Mouse (Mus musculus) hindbrain, embryonic 14.5 days (tissue): ENCODE measurements around the gene Pdgfc. TPM values are rescaled to one million over a fixed set of nuclear protein-coding genes. Genes with fewer than 3 reads are reported as not detected.

Source experiments
- ATAC-seq: fragments of 200-750 bp; cut with Nextera tagmentation; 2 replicates; pipeline ENCODE4 v1.8.0; 2017; ENCODE audit warnings: moderate number of reproducible peaks, mild to moderate bottlenecking, moderate TSS enrichment, moderate library complexity; ENCODE audit not compliant: low FRiP score
- DNase-seq: peaks from one replicate; pipeline ENCODE4 v3.0.0-alpha.2; 2015; ENCODE audit warnings: low spot score
- H3K27ac ChIP-seq: fragments of 300-500 bp; sonication (generic); 2 replicates; pipeline ENCODE4 v1.5.1; 2014; ENCODE audit warnings: mild to moderate bottlenecking, moderate library complexity
- H3K27me3 ChIP-seq: fragments of 300-500 bp; sonication (generic); 2 replicates; pipeline ENCODE4 v1.6.1; 2014; ENCODE audit warnings: mild to moderate bottlenecking, low read length, mixed read lengths; ENCODE audit not compliant: control insufficient read depth, insufficient read depth
- H3K36me3 ChIP-seq: fragments of 300-500 bp; sonication (generic); replicated peaks from 2 replicates; pipeline ENCODE4 v1.6.1; 2014; ENCODE audit not compliant: control insufficient read depth, insufficient read depth
- H3K4me1 ChIP-seq: fragments of 300-500 bp; sonication (generic); replicated peaks from 2 replicates; pipeline ENCODE4 v1.6.1; 2014; ENCODE audit warnings: antibody characterized with exemption, low read length, mixed read lengths; ENCODE audit not compliant: control insufficient read depth, insufficient read depth
- H3K4me2 ChIP-seq: fragments of 300-500 bp; sonication (generic); replicated peaks from 2 replicates; pipeline ENCODE4 v1.6.1; 2014; ENCODE audit warnings: mild to moderate bottlenecking, moderate library complexity
- H3K4me3 ChIP-seq: fragments of 300-500 bp; sonication (generic); replicated peaks from 2 replicates; pipeline ENCODE4 v1.5.1; 2014; ENCODE audit warnings: mild to moderate bottlenecking, low read length
- H3K9ac ChIP-seq: fragments of 300-500 bp; sonication (generic); 2 replicates; pipeline ENCODE4 v1.6.1; 2014
- H3K9me3 ChIP-seq: fragments of 300-500 bp; sonication (generic); 2 replicates; pipeline ENCODE4 v1.6.1; 2016; ENCODE audit warnings: low read length; ENCODE audit not compliant: control insufficient read depth
- WGBS: fragments of 180-500 bp; shearing (Covaris S2); extraction: QIAGEN DNeasy Blood & Tissue Kit; methylation state at CpG from one replicate; pipeline ENCODE4 v1.1.7; 2014; 5-methylcytosine and 5-hydroxymethylcytosine counted together
- polyA plus RNA-seq: library from polyadenylated mRNA; unstranded; fragments of >200 nt; fragmentation: Nextera tagmentation; extraction: Ambion mirVana; gene quantifications from 2 replicates; pipeline ENCODE4 v1.2.1, GENCODE M21; 2014

The Pdgfc gene
- polyA plus RNA-seq, 1 experiment from 2014 or later = 6.5 TPM

DNA sequence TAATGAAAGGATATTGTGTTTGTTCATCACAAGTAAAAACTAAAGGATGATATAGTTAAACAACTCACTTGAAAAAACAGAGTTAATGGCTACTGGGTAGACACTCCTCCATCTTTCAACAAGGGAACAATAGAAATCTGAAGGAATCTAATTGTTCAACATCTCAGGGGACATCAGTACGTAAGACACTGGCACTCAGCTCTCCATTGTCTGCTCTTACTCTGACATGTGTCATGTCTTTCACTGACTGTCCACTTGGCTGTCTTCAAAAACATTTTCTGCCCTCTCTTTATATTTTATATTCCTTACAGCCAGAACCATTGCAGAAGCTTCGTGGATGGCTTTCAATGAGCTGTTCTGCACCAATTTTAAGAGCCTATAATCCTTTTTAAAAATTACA lies 172.0 kb downstream of the Pdgfc start:
- H3K36me3 ChIP-seq = no peaks in the 10 kb centered on the region
- no peak overlapping the region for H3K27ac ChIP-seq
- no peak overlapping the region for H3K4me3 ChIP-seq
- no peak for ATAC-seq
- no peaks in the 10 kb centered on the region for H3K9me3 ChIP-seq
- WGBS = 27% methylated on average over 2 of the region's 2 CpGs
- no peak overlapping the region for H3K4me2 ChIP-seq
- no peaks in the 10 kb centered on the region for H3K27me3 ChIP-seq
- H3K4me1 ChIP-seq = no peaks in the 10 kb centered on the region
- H3K9ac ChIP-seq = no peak overlapping the region
- no peak for DNase-seq

GRCm38 (mm10) chr3:81211147-81211546 lies 174.9 kb downstream of the Pdgfc start:
- H3K4me1 ChIP-seq = no peaks in the 10 kb centered on the region
- H3K4me2 ChIP-seq = no peak overlapping the region
- DNase-seq (no peak), ATAC-seq (no peak)
- H3K27me3 ChIP-seq = no peaks in the 10 kb centered on the region
- H3K27ac ChIP-seq = no peak overlapping the region
- H3K9me3 ChIP-seq = no peaks in the 10 kb centered on the region
- H3K4me3 ChIP-seq = no peak overlapping the region
- 88% methylated on average over 3 of the region's 3 CpGs for WGBS
- no peaks in the 10 kb centered on the region for H3K36me3 ChIP-seq
- no peak overlapping the region for H3K9ac ChIP-seq

DNA sequence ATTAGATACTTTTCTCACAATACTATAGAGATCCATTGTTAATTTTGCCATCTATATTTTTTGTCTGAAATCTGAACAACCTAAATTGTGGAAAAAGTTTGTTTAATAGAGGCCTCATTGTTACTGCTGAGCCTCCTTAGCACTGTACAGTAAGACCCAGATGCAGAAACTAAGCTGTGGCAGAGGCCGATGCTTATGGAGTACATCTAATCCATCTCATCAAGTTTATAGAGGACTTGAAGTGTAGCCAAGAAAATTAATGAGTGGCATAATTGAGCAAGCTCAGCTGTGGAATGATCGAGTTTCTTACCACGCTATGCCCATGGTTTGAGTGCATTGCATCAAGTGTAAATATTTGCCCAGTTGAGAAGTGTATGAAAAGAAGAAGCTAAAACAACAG lies 175.4 kb downstream of the Pdgfc start:
- DNase-seq = no peak
- Histone ChIP-seq H3K9me3 (no peaks in the 10 kb centered on the region), H3K4me2 (no peak overlapping the region), H3K9ac (no peak overlapping the region), H3K4me3 (no peak overlapping the region), H3K27me3 (no peaks in the 10 kb centered on the region), H3K27ac (no peak overlapping the region), H3K36me3 (no peaks in the 10 kb centered on the region), H3K4me1 (no peaks in the 10 kb centered on the region)
- ATAC-seq = peak; percentile 55; the same call in 1 of the 2 replicates
- 63% methylated on average over 3 of the region's 3 CpGs for WGBS

DNA sequence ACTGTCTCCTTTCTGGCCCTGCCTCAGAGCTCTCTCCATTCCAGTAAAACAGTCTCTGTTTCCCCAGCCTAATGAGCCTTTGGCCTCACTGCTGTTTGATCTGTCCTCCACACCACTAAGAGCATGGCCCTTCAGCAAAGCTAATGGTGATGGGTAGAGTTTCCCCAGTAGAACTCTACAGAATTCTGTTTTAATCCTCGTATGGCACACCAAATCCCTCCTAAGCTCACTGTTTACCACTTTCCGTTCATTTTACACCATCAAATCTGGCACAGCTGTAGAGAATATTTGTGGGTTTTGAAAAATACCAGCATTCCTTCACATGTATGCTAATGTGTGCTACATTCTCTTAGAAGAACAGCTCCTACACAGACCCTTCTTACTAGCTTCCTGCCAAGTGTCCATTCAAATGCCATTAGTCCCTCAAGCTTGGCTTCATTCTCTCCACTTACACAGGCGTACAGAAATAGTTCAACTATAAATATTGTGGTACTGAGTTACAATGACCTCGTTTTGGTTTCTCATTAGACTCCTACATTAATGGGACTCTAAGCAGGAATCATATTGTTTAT lies 179.4 kb downstream of the Pdgfc start:
- no peak overlapping the region for H3K27ac ChIP-seq
- H3K9ac ChIP-seq = no peak overlapping the region
- no peak overlapping the region for H3K4me2 ChIP-seq
- no peaks in the 10 kb centered on the region for H3K36me3 ChIP-seq
- no peak for DNase-seq
- H3K4me1 ChIP-seq = no peaks in the 10 kb centered on the region
- no peak overlapping the region for H3K4me3 ChIP-seq
- ATAC-seq = no peak
- H3K9me3 ChIP-seq = no peaks in the 10 kb centered on the region
- no peaks in the 10 kb centered on the region for H3K27me3 ChIP-seq
- WGBS = 76% methylated on average over 4 of the region's 4 CpGs

DNA sequence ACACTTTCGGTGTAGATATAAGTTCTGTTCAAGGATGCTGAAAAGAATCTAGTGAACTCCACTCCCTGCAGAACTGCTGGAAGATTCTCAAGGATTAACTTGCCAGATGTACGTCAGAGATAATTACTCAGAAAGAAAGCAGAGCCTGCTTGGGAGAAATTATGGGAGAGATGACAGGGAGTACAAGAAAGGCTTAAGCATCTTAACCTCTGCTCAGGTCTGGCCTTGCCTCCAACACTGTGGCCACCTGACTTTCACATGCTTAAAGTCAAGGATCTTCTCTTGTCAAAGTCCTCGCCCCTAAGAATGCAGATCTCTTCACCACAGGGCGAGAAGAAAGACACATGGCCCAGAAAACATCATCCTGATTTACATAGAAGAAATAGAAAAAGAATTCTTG lies 185.5 kb downstream of the Pdgfc start:
- H3K4me3 ChIP-seq = no peak overlapping the region
- H3K27ac ChIP-seq = no peak overlapping the region
- H3K4me1 ChIP-seq = no peaks in the 10 kb centered on the region
- H3K9me3 ChIP-seq = no peaks in the 10 kb centered on the region
- 81% methylated on average over 4 of the region's 4 CpGs for WGBS
- no peaks in the 10 kb centered on the region for H3K27me3 ChIP-seq
- DNase-seq (no peak), ATAC-seq (no peak)
- H3K4me2 ChIP-seq = no peak overlapping the region
- no peak overlapping the region for H3K9ac ChIP-seq
- H3K36me3 ChIP-seq = no peaks in the 10 kb centered on the region

DNA sequence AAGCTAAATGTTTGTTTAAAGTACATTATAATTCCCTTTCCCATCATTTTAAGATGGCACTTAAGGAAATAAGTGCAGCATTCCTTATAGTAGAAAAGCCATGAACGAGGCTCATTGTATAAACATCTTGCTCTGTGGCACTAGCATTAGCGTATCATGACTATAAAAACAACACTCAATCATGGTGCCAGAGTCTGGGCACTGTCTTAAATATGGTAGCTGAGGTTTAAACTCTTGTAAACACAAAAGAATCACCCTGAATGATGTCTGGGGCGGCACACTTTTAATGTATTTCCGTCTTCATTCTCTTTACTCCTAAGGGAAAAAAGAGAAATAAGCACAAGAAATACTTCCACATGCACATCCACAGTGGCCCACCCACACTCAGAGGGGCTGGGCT lies 192.1 kb downstream of the Pdgfc start:
- Histone ChIP-seq H3K27me3 (no peaks in the 10 kb centered on the region), H3K9ac (no peak overlapping the region), H3K4me1 (no peaks in the 10 kb centered on the region), H3K4me3 (no peak overlapping the region), H3K9me3 (no peaks in the 10 kb centered on the region), H3K27ac (no peak overlapping the region), H3K36me3 (no peaks in the 10 kb centered on the region), H3K4me2 (no peak overlapping the region)
- DNase-seq (no peak), ATAC-seq (no peak)
- WGBS = 56% methylated on average over 4 of the region's 4 CpGs

GRCm38 (mm10) chr3:81242697-81243590 lies 206.7 kb downstream of the Pdgfc start:
- DNase-seq = no peak
- no peak overlapping the region for H3K9ac ChIP-seq
- no peak overlapping the region for H3K4me3 ChIP-seq
- H3K9me3 ChIP-seq = no peaks in the 10 kb centered on the region
- H3K36me3 ChIP-seq = no peaks in the 10 kb centered on the region
- no peak overlapping the region for H3K27ac ChIP-seq
- no peaks in the 10 kb centered on the region for H3K27me3 ChIP-seq
- 25% methylated on average over 7 of the region's 7 CpGs for WGBS
- no peak overlapping the region for H3K4me2 ChIP-seq
- no peak for ATAC-seq
- H3K4me1 ChIP-seq = no peaks in the 10 kb centered on the region

DNA sequence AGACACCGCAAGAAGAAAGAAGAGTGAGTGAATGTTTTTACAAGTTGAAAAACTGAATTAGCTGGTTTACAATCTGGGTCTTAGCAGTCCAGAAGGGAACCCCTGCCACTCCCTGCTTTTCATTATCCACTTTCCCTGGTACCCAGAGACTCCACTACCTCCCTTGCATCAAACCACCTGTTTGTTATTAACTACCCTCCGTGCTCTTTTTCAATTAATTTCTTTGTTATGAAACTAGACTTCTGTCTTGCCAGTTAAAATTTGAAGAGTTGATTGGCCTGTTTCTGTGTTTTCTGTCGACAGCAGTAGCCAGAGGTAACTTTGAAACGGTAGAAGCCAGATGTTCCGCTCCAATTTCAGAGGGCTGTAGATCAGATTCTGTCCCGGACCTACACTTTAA lies 207.4 kb downstream of the Pdgfc start:
- H3K27ac ChIP-seq = no peak overlapping the region
- H3K9me3 ChIP-seq = no peaks in the 10 kb centered on the region
- WGBS = 61% methylated on average over 6 of the region's 6 CpGs
- no peak overlapping the region for H3K4me2 ChIP-seq
- H3K9ac ChIP-seq = no peak overlapping the region
- no peaks in the 10 kb centered on the region for H3K4me1 ChIP-seq
- H3K4me3 ChIP-seq = no peak overlapping the region
- DNase-seq = no peak
- H3K36me3 ChIP-seq = no peaks in the 10 kb centered on the region
- ATAC-seq = no peak
- no peaks in the 10 kb centered on the region for H3K27me3 ChIP-seq

- no peaks in the 10 kb centered on the region for H3K4me1 ChIP-seq
- H3K4me2 ChIP-seq = no peak overlapping the region
- no peak overlapping the region for H3K4me3 ChIP-seq
- DNase-seq = no peak
- no peak overlapping the region for H3K9ac ChIP-seq
- ATAC-seq = no peak
- 97% methylated on average over 1 of the region's 1 CpGs for WGBS
- no peaks in the 10 kb centered on the region for H3K36me3 ChIP-seq
- no peaks in the 10 kb centered on the region for H3K27me3 ChIP-seq
- no peak overlapping the region for H3K27ac ChIP-seq
- H3K9me3 ChIP-seq = no peaks in the 10 kb centered on the region
Measured at GRCm38 (mm10) chr3:81262801-81263200, 226.6 kb downstream of the Pdgfc start.
